Mouse (Mus musculus) heart, embryonic 14.5 days (tissue): ENCODE results near the gene Foxo1. TPM values are rescaled to one million over a fixed set of nuclear protein-coding genes. Genes with fewer than 3 reads are reported as not detected.

ENCODE experiments used
- ATAC-seq: fragments of 200-750 bp; cut with Nextera tagmentation; 2 replicates; pipeline ENCODE4 v1.8.0; 2017; ENCODE audit warnings: low read depth, moderate TSS enrichment; ENCODE audit not compliant: insufficient number of reproducible peaks, insufficient read depth, low FRiP score
- H3K27ac ChIP-seq, 2 experiments: fragments of 200-500 bp in 1 of 2; fragments of 300-500 bp in 1 of 2; sonication (generic) in 1 of 2; replicated peaks in 1 of 2; 2 replicates each; pipeline ENCODE4 v1.5.1; 2012 to 2014; ENCODE audit warnings: low read depth in 2 of 2, low read length in 2 of 2, control low read depth in 1 of 2, mild to moderate bottlenecking in 1 of 2, mixed read lengths in 1 of 2; ENCODE audit not compliant: control insufficient read depth in 1 of 2, insufficient read depth in 1 of 2
- H3K27me3 ChIP-seq: fragments of 300-500 bp; sonication (generic); 2 replicates; pipeline ENCODE4 v1.6.1; 2014; ENCODE audit warnings: mild to moderate bottlenecking, low read length, control low read depth; ENCODE audit not compliant: control insufficient read depth, insufficient read depth
- H3K36me3 ChIP-seq: fragments of 300-500 bp; sonication (generic); 2 replicates; pipeline ENCODE4 v1.6.1; 2014; ENCODE audit warnings: mild to moderate bottlenecking, control low read depth, low read length, mixed read lengths; ENCODE audit not compliant: control insufficient read depth, insufficient read depth
- H3K4me1 ChIP-seq, 2 experiments: fragments of 200-500 bp in 1 of 2; fragments of 300-500 bp in 1 of 2; sonication (generic) in 1 of 2; 2 replicates each; pipeline ENCODE4 v1.6.1; 2012 to 2014; ENCODE audit warnings: low read length in 2 of 2, control low read depth in 1 of 2, mixed read lengths in 1 of 2; ENCODE audit not compliant: control insufficient read depth in 2 of 2, insufficient read depth in 2 of 2
- H3K4me2 ChIP-seq: fragments of 300-500 bp; sonication (generic); 2 replicates; pipeline ENCODE4 v1.6.1; 2014; ENCODE audit warnings: mild to moderate bottlenecking, low read length
- H3K4me3 ChIP-seq, 2 experiments: fragments of 200-500 bp in 1 of 2; fragments of 300-500 bp in 1 of 2; sonication (generic) in 1 of 2; 2 replicates each; pipeline ENCODE4 v1.5.1; 2012 to 2014; ENCODE audit warnings: low read length in 2 of 2, mild to moderate bottlenecking in 2 of 2, control low read depth in 1 of 2, low read depth in 1 of 2, moderate library complexity in 1 of 2; ENCODE audit not compliant: control insufficient read depth in 1 of 2, insufficient read depth in 1 of 2
- H3K9ac ChIP-seq: fragments of 300-500 bp; sonication (generic); 2 replicates; pipeline ENCODE4 v1.6.1; 2014; ENCODE audit warnings: mild to moderate bottlenecking, low read length
- H3K9me3 ChIP-seq: fragments of 300-500 bp; sonication (generic); 2 replicates; pipeline ENCODE4 v1.6.1; 2016; ENCODE audit warnings: low read length, control low read depth; ENCODE audit not compliant: control insufficient read depth
- WGBS: fragments of 180-500 bp; shearing (Covaris S2); extraction: QIAGEN DNeasy Blood & Tissue Kit; methylation state at CpG from one replicate; pipeline ENCODE4 v1.1.7; 2014; 5-methylcytosine and 5-hydroxymethylcytosine counted together
- polyA plus RNA-seq: library from polyadenylated mRNA; unstranded; fragments of >200 nt; fragmentation: Nextera tagmentation; extraction: Ambion mirVana; gene quantifications from 2 replicates; pipeline ENCODE4 v1.2.1, GENCODE M21; 2014

Gene Foxo1
- polyA plus RNA-seq, 1 experiment from 2014 or later: 9.2 TPM

DNA sequence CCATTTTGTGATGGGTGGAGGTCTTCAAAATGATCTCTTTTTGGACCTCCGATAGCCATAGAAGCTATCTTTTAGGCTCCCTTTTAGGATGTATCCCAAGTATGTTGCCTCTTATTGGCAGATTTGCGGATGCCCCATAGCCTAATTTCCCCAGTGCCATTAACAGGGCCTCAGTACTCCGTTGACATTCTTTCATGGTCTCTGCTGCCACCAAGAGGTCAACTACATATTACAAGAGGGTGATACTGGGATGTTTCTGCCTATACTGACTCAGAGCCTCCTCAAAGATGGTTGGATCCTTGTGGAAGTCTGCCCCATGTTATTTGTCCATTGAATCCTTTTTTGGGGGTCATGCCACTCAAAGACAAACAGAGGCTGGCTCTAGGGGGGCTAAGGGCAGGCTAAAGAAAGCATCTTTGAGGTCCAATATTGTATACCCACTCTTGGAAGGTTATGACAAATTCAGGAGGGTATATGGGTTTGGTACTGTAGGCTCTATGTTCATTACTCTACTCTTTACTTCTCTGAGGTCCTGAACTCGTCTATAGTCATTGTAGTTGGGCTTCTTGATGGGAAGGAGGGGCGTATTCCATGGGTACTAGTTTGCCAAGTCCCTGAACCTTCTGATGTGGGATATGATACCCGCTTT, 25.6 kb upstream of the Foxo1 start:
- H3K27me3 ChIP-seq: no peaks in the 10 kb centered on the region
- H3K9ac ChIP-seq: no peak overlapping the region
- H3K4me2 ChIP-seq: no peak overlapping the region
- no peak for ATAC-seq
- peaks cover 0 to 4% of the 10 kb centered on the region in 2 experiments; a peak in 1 of 4 replicates for H3K4me1 ChIP-seq
- H3K36me3 ChIP-seq: no peaks in the 10 kb centered on the region
- no peak overlapping the region for H3K4me3 ChIP-seq
- H3K9me3 ChIP-seq: no peaks in the 10 kb centered on the region
- H3K27ac ChIP-seq: no peak overlapping the region
- 39% methylated on average over 6 of the region's 6 CpGs for WGBS

DNA sequence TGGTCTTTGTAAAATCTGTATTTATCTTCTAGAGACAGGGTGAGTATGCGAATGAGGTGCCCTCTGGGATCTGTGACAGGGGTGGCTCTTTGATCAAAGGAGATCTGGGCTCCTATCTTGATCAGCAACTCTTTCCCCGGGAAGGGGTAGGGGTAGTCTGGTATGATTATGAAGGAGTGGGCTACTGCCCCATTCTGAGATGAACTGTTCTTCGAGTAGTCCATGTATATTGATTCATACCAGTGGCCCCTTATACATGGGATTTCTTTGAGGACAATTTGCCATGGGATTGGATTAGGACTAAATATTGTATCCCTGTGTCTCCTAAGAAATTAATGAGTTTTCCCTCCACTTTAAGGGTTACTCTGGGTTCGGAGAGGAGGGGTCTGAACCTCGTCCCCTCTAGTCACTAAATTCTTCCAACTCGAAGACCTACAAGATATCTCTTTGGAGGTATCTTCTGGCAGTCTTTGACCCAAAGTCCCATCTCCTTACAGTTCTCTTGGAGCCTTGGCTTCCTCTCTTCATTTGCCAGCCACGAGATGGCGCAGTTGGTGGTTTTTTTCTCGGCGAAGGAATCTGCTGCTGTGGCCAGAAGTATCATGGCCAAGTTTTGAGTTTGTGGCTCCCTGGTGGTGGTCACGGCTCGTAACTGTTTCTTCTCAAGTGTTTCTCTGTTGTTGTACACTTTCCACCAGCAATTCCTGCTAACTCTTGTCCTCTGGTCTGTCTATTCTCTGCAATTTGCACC, 24.7 kb upstream of the Foxo1 start:
- Histone ChIP-seq H3K27me3 (no peaks in the 10 kb centered on the region), H3K9ac (no peak overlapping the region), H3K4me2 (no peak overlapping the region), H3K36me3 (no peaks in the 10 kb centered on the region), H3K4me1 (peaks cover 0 to 4% of the 10 kb centered on the region in 2 experiments; a peak in 1 of 4 replicates), H3K9me3 (no peaks in the 10 kb centered on the region), H3K4me3 (no peak overlapping the region), H3K27ac (no peak overlapping the region)
- no peak for ATAC-seq
- WGBS: 40% methylated on average over 12 of the region's 12 CpGs

DNA sequence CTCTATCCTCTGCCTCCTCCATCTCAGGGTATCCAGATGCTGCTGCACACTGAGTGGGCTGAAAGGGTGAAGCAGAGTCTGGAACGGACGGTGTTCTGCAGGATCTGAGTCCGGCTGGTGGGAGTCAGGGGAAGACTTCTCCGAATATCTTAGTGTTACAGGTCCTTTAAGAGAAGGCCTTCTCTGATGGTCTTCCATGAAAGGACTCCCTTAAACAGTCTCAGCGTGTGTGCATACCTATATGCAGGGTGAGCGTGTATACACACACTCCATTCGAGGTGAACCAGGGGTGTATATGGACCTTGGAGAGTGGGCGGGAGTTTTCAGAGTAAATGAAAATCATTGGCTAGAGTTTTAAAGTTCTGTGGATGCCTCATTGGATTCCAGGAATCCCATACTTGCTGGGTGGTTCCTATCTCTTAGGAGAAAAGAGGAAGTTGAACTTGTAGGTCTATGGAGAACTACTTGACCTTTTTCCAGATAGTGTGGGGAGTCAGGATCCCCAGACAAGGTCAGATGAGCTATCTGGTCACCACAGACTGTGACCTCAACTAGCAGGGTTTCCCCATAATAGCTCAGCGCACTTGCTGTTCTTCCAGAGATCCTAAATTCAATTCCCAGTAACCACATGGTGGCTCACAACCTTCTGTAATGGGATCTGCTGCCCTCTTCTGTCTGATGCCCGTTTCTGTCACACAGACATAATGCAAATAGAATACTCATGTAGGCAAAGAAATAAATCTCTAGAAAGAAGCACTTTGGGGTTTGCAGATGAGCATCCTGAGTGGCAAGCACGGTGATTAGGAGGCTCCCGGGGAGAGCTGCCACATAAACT, 21.9 kb upstream of the Foxo1 start:
- ATAC-seq: no peak
- H3K4me1 ChIP-seq: peaks cover 0 to under 1% of the 10 kb centered on the region in 2 experiments; a peak in 1 of 4 replicates
- no peaks in the 10 kb centered on the region for H3K36me3 ChIP-seq
- H3K9ac ChIP-seq: no peak overlapping the region
- no peak overlapping the region for H3K4me2 ChIP-seq
- H3K27me3 ChIP-seq: no peaks in the 10 kb centered on the region
- H3K4me3 ChIP-seq: no peak overlapping the region
- no peak overlapping the region for H3K27ac ChIP-seq
- no peaks in the 10 kb centered on the region for H3K9me3 ChIP-seq
- WGBS: 81% methylated on average over 12 of the region's 12 CpGs

GRCm38 (mm10) chr3:52251184-52251583, 17.0 kb upstream of the Foxo1 start:
- H3K9me3 ChIP-seq: no peaks in the 10 kb centered on the region
- H3K4me1 ChIP-seq: no peaks in the 10 kb centered on the region
- no peaks in the 10 kb centered on the region; the same call in 1 of the 2 replicates for H3K27me3 ChIP-seq
- 56% methylated on average over 1 of the region's 1 CpGs for WGBS
- no peak overlapping the region for H3K4me3 ChIP-seq
- H3K4me2 ChIP-seq: no peak overlapping the region
- no peaks in the 10 kb centered on the region for H3K36me3 ChIP-seq
- H3K27ac ChIP-seq: no peak overlapping the region
- no peak overlapping the region for H3K9ac ChIP-seq
- no peak for ATAC-seq

GRCm38 (mm10) chr3:52253656-52254461, 14.3 kb upstream of the Foxo1 start:
- Histone ChIP-seq H3K4me1 (peaks cover 6 to 8% of the 10 kb centered on the region in 2 experiments), H3K4me3 (no peak overlapping the region), H3K27ac (no peak overlapping the region), H3K36me3 (no peaks in the 10 kb centered on the region), H3K27me3 (no peaks in the 10 kb centered on the region; the same call in 1 of the 2 replicates), H3K9me3 (no peaks in the 10 kb centered on the region), H3K9ac (no peak overlapping the region), H3K4me2 (no peak overlapping the region)
- ATAC-seq: no peak
- 25% methylated on average over 14 of the region's 14 CpGs for WGBS

GRCm38 (mm10) chr3:52254496-52254895, 13.6 kb upstream of the Foxo1 start:
- Histone ChIP-seq H3K4me1 (peaks cover 6 to 8% of the 10 kb centered on the region in 2 experiments), H3K4me2 (no peak overlapping the region), H3K27me3 (no peaks in the 10 kb centered on the region; the same call in 1 of the 2 replicates), H3K4me3 (no peak overlapping the region), H3K36me3 (no peaks in the 10 kb centered on the region), H3K27ac (no peak overlapping the region), H3K9me3 (no peaks in the 10 kb centered on the region), H3K9ac (no peak overlapping the region)
- ATAC-seq: no peak
- 5% methylated on average over 2 of the region's 2 CpGs for WGBS
